Mouse (Mus musculus) lung, adult 2 months (tissue): ENCODE measurements around the gene Wnt10a. TPM values are rescaled to one million over a fixed set of nuclear protein-coding genes. Genes with fewer than 3 reads are reported as not detected.

Source experiments
- DNase-seq: peaks from one replicate; pipeline ENCODE4 v3.0.0; 2022
- H3K4me1 ChIP-seq: fragments of 200-500 bp; 2 replicates; pipeline ENCODE4 v1.6.1; 2011; ENCODE audit warnings: low read length; ENCODE audit not compliant: control insufficient read depth, insufficient read depth
- H3K4me3 ChIP-seq: fragments of 200-500 bp; replicated peaks from 2 replicates; pipeline ENCODE3; 2011; ENCODE audit warnings: low read depth, mild to moderate bottlenecking, control low read depth, low read length; ENCODE audit errors: extremely low read depth
- CTCF ChIP-seq: fragments of 200-500 bp; IDR thresholded peaks from 2 replicates; pipeline ENCODE4 v1.5.1; 2011; ENCODE audit warnings: mild to moderate bottlenecking, low read length, control low read depth; ENCODE audit not compliant: insufficient read depth
- POLR2A ChIP-seq: fragments of 200-500 bp; IDR thresholded peaks from 2 replicates; pipeline ENCODE4 v1.6.1; 2011; ENCODE audit warnings: low read depth, mild to moderate bottlenecking, control low read depth, low read length, borderline replicate concordance; ENCODE audit errors: extremely low read depth
- WGBS: fragments of 180-500 bp; shearing (Covaris S2); methylation state at CpG from one replicate; pipeline ENCODE4 v1.1.7; 2018; 5-methylcytosine and 5-hydroxymethylcytosine counted together
- polyA plus RNA-seq: library from polyadenylated mRNA; depleted of rRNA; stranded (reverse); fragments of >200 nt; gene quantifications from 2 replicates; pipeline ENCODE4 v1.2.3, GENCODE M21; 2012; rRNA removed

The Wnt10a gene
- polyA plus RNA-seq, 1 experiment, result 2.6 TPM

DNA sequence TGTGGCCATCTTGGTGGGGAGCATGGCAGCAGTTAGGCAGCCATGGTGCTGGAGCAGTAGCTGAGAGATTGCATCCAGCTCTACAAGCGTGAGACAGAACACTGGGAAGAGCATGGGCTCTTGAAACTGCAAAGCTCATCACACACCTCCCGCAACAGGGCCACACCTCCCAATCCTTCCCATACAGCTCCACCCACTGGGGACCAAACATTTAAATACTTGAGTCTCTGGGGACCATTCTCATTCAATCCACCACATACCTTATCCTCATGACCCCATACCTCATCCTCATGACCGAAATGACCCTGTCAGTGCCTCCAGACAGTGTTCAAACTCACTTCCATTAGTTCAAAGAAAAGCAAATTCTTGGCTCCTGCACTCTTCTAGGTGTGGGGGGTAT, 41.9 kb downstream of the Wnt10a start:
- no peak for DNase-seq
- TF ChIP-seq POLR2A, result no peak
- WGBS, result 74% methylated on average over 3 of the region's 3 CpGs
- Histone ChIP-seq H3K4me1 (no peaks in the 10 kb centered on the region), H3K4me3 (no peak overlapping the region)

DNA sequence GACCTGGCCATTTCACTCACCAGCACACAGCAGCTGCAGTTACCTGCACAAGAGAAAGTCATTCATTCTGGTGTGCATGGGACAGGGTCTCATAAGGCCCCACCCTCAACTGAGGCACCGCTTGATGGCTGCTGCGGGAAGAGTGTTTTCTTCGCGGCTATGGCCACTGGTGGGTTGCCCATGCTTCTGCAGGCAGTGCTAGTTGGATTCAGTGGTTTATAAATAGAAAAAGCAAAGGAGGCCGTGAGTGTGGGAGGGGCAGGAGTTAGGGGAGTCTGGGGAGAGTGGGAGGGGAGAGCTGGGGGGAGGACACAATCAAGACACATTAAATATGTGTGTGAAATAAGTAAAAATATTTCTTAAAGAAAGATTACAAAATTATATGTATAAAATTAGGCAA, 51.8 kb downstream of the Wnt10a start:
- no peak for TF ChIP-seq POLR2A
- Histone ChIP-seq H3K4me1 (no peaks in the 10 kb centered on the region), H3K4me3 (no peak overlapping the region)
- 74% methylated on average over 5 of the region's 5 CpGs for WGBS
- no peak for DNase-seq

DNA sequence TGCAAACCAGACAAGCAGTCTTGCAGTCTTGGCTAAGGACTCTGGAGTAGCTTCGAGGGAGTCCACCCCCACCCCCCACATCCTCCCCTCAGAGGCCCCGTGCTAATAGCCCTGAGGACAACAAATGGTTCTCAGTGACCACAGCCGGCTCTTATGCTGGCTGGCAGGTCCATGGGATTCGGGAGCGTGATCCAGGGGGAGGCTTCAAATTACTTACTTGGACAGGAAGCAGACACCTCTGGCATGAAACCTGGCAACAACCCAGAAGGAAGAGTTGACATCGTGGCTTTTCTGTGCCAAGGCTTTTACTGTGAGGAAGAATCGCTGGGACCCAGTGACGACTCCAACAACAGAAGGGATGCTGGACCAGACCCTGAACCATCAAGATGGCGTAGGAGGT, 55.0 kb downstream of the Wnt10a start:
- TF ChIP-seq CTCF (no peak), POLR2A (no peak)
- Histone ChIP-seq H3K4me3 (no peak overlapping the region), H3K4me1 (no peaks in the 10 kb centered on the region)
- no peak for DNase-seq
- 27% methylated on average over 9 of the region's 9 CpGs for WGBS

DNA sequence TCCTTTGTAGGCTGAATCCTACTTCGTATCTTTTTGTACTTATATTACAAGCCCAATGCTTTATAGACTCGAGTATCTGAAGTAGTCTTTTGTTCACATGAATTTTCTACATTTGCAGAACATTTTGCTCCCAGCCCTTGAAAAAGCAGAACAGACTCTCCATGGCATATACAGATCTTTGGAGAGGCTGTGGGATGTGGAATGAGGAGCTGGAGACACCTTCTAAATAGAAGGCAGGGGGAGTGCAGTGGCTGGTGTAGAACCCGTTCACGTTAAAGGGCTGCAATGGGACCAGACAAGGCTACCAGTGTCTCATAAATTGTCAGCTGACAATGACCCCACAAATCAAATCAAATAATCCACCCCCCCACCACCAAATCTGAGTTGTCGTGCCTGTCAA, 57.6 kb downstream of the Wnt10a start:
- TF ChIP-seq CTCF, result no peak
- no peak for TF ChIP-seq POLR2A
- Histone ChIP-seq H3K4me1 (no peaks in the 10 kb centered on the region), H3K4me3 (no peak overlapping the region)
- DNase-seq, result no peak
- WGBS, result 61% methylated on average over 5 of the region's 5 CpGs

DNA sequence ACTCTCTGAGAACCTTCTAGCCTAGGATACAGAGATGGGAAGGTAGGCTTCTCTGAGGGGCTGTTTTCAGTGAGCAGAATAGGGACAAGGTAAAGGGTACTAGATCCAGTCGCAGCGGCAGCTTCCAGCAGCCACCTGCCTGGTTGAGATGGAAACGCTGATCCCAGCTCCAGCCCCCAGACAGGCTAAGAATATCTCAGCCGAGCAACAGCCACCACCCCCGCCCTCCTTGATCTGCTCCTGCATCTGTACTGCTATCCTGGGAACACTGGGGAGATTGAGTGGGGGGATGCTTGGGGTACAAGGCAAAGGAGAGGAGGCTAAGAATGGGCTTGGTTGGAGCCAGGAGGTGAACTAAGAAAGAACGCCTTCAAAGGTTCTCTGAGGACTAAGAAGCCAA, 58.9 kb downstream of the Wnt10a start:
- Histone ChIP-seq H3K4me3 (no peak overlapping the region), H3K4me1 (no peaks in the 10 kb centered on the region)
- no peak for DNase-seq
- WGBS, result 18% methylated on average over 6 of the region's 6 CpGs
- TF ChIP-seq POLR2A (no peak), CTCF (no peak)

DNA sequence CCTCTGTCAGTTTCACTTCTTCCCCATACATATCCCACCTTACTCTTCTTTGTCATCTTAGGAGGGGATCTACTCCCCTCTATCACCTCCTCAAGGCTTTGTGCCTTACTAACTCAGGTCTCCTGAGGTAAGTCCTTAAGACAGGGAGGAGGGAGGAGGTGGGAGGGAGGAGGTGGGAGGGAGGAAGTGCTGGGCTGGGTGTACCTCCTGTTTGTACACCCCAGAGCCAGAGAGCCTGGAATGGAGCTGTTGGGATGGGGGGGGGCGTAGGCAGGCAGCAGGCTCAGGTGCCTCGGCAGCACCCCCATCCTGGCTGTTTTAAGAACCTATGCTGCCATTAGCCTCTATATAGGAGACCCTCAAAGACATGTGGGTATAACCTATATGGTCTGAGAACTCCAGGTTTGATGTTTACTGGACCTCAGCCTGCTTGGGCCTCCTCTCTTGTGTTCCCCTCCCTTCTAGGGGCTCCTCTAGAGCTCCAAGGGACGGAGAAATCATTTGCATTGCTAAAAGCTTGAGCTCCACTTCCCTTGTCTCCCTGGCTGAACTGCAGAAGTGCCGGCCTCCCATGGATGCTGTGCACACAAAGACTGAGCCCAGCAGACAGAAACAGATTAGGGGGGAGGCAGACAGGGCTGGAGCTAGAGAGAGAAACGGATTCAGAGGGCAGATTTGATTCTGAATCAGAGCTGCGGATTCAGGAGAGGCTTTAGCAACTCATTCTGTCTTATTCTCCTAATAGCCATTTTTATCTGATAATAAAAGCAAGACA, 59.9 kb downstream of the Wnt10a start:
- 10% methylated on average over 6 of the region's 6 CpGs for WGBS
- Histone ChIP-seq H3K4me3 (no peak overlapping the region), H3K4me1 (no peaks in the 10 kb centered on the region)
- no peak for DNase-seq
- TF ChIP-seq CTCF (no peak), POLR2A (no peak)

Other genes with a start within 250 kb of the Wnt10a start
- gene Plcd4, start 248.6 kb upstream of the Wnt10a start, polyA plus RNA-seq, result 0.58 and 0.62 TPM in 2 replicates
- gene Usp37, start 247.2 kb upstream of the Wnt10a start, polyA plus RNA-seq, result 3.4 and 3.7 TPM in 2 replicates
- gene Zfp142, start 203.3 kb upstream of the Wnt10a start, polyA plus RNA-seq, result 13.6 and 14.5 TPM in 2 replicates
- 10.4 and 17.5 TPM in 2 replicates for gene Bcs1l, start 203.2 kb upstream of the Wnt10a start, polyA plus RNA-seq
- 37.6 and 51.0 TPM in 2 replicates for gene Rnf25, start 190.1 kb upstream of the Wnt10a start, polyA plus RNA-seq
- 17.4 and 18.7 TPM in 2 replicates for gene Stk36, start 190.1 kb upstream of the Wnt10a start, polyA plus RNA-seq
- 13.7 and 16.1 TPM in 2 replicates for gene Ttll4, start 129.8 kb upstream of the Wnt10a start, polyA plus RNA-seq
- 16.9 and 25.4 TPM in 2 replicates for gene Cyp27a1, start 77.9 kb upstream of the Wnt10a start, polyA plus RNA-seq
- 5.9 and 11.4 TPM in 2 replicates for gene Prkag3, start 42.3 kb upstream of the Wnt10a start, polyA plus RNA-seq
- 0.55 and 0.65 TPM in 2 replicates for gene Wnt6, start 19.6 kb upstream of the Wnt10a start, polyA plus RNA-seq
- gene Cdk5r2, start 63.4 kb downstream of the Wnt10a start, polyA plus RNA-seq, result 0.08 and 0.09 TPM in 2 replicates
- not detected in 2 replicates for gene Fev, start 93.9 kb downstream of the Wnt10a start, polyA plus RNA-seq
- not detected in 2 replicates for gene Cryba2, start 101.6 kb downstream of the Wnt10a start, polyA plus RNA-seq
- 23.0 and 27.7 TPM in 2 replicates for gene Cfap65, start 144.1 kb downstream of the Wnt10a start, polyA plus RNA-seq
- gene Ihh, start 160.2 kb downstream of the Wnt10a start, polyA plus RNA-seq, result 0.54 and 1.2 TPM in 2 replicates